Mouse (Mus musculus) c-Kit-positive CD71-positive TER-119-positive erythroid progenitor cells, embryonic 14.5 days (primary cell): ENCODE measurements around the gene Tmem108.

Experiments
- DNase-seq: peaks from one replicate; pipeline ENCODE4 v3.0.0-alpha.2; 2013; ENCODE audit warnings: low spot score

Tmem108 gene

DNA sequence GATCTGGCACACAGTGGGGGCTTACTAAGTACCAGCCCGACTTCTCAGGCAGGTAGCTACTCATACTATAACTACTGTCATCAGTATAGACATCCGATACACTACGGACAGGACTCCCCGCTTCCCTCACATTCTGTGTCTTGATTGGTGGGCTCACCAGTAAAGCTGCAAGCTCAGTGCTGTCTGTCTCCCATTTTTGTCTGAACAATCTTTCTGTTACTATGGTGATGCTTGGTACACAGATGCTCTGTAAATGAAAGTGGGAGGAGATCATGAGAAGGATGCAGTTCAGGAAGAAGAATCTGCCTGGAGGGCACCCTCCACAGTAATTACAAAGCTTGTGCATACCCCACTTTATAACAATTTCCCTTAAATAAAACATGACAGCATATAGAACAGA lies 176.8 kb downstream of the Tmem108 start:
- no peak for DNase-seq

DNA sequence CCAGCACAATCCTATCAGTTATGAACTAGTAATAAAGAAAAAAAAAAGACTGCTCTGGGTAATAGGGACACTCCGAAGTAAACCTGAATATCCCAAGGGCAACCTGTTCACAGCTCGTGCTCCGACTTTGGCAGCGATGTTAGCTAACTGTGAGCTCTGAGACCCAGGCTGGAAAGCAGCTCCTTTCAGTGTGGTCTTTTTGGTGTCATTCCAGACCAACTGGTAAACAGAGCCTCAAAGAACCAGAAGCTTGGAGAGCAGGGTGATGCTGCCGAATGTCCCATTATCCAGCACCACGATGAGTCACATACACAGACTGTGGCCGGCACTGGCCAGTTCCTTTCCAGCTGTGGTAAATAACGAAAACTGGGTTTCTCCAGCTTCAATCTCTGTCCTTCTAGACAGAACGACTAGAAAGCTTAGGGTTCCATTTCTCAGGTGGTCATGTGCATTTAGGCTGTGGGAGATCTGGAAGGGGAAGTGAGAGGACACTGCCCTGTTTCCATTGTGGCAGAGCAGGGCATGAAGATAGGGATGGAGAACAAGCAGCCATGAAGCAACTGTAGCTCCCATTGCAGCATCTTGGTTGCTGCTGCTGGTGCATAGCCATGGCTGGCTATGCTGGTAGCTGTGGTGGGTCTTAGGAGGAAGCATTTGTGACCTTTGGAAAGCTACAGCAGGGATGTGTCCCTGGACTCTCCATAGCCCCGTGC lies 179.2 kb downstream of the Tmem108 start:
- no peak for DNase-seq

DNA sequence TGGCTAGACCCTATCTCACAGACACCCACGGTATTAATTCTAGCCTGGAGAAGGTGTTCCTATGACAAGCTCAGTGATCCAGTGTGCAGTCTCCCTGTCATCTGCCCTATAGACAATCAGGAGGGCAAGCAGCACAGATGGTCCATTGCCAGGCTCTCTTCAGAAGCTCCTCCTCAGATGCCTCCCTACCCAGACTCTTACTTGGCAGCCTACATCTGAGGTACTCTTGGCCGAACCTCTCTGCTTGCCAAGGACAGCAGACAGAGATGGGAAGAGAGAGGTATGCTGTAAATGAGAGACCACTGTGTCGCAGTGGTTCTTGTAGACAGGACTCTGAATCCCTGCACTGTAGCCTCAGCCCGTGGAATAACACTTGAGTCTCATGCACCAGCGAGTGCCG lies 181.0 kb downstream of the Tmem108 start:
- no peak for DNase-seq

DNA sequence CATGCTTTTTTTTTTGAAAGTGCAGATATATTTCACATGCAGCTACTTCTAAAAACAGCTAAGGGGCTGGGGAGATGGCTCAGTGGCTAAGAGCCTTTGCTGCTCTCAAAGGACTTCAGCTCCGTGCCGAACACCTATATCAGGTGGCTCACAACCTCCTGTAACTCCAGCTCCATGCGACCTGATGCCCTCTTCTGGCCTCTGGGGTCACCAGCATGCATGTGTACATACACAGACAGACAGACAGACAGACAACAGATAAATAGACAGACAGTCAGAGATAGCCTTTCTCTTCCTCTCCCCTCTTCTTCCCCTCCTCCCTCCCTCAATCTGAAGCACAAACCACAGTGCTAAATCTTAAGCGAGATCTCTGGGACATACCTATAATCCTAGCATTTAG lies 181.5 kb downstream of the Tmem108 start:
- no peak for DNase-seq

DNA sequence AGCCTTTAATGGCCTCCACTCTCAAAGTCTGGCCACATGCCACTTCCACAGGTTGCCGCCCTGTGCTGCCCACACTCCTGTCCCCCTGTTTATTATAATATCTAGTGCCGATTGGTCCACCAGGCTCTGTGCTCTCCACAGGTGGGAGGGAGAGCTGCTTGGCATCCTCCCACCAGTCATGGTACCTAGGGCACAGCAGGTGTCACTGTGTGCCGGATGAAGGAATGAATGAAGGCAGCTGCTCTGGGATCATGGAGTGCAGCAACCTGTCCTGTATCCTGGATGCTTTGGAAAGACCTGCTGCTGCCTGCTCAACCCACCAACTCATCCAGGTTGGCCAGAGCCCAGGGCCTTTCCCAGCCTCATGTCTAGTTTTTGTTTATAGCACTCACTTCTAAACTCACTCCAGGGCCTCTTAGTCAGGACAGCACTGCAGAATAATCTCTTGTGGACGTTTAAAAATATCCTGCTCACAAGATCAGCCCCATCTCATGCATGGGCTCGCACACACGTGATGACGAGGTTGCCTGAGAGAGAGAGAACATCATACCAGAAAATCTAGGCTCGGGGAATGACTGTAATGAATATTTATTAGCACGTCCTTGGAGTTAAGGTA lies 182.1 kb downstream of the Tmem108 start:
- DNase-seq = no peak

DNA sequence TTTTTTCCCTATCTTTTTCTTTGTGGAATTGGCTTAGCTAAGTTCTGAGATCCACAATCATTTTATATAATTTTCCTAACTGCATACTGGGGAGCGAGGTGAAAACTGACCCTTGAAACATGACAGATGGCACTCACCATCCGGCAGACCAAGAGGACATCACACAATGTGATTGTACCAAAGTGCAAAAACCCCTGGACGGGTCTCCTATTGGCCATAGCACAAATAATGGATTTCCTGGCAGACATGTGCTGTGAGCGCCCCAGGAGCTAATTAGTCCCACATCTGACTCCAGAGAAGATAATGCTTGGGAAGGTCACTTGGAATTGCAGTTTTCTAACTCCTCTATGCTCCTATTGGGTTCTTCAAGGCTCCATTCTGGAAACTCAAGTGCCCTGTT lies 183.9 kb downstream of the Tmem108 start:
- DNase-seq = no peak

DNA sequence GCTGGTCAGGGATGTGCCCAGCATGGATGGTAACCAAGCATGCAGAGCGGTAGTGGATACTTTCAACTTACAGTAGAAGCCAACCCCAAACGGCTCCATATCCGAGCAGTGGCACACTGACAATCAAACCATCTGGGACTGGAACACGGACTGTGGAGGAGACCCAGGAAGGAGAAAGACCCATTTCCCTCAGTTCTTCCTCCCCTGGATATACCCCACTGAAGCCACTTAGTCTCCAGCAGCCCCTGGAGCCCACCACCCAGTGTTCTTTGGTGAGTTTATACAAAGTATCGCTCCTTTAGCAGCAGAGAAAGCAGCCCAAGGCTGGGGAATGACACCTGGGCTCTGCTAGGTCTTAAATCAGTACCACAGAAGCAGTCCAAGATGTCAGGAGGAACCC lies 184.5 kb downstream of the Tmem108 start:
- DNase-seq = no peak

DNA sequence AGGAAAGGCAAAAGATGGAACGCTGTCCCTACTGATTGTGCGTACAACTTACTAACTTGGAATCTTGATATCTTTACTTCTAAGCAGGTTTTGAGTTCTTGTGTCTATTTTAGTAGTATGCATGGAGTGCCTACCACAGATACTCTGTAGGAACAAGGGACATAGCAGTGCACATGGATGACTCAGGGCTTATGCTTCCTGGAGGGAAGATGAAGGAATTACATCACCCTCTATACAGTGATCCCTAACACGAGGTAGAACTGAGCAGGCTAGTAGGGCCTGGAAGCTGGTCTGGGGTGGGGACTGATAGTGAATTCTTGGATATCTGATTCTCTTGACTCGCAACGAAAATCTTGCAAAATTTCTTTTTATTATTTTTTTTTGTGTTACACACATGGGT lies 185.7 kb downstream of the Tmem108 start:
- no peak for DNase-seq

DNA sequence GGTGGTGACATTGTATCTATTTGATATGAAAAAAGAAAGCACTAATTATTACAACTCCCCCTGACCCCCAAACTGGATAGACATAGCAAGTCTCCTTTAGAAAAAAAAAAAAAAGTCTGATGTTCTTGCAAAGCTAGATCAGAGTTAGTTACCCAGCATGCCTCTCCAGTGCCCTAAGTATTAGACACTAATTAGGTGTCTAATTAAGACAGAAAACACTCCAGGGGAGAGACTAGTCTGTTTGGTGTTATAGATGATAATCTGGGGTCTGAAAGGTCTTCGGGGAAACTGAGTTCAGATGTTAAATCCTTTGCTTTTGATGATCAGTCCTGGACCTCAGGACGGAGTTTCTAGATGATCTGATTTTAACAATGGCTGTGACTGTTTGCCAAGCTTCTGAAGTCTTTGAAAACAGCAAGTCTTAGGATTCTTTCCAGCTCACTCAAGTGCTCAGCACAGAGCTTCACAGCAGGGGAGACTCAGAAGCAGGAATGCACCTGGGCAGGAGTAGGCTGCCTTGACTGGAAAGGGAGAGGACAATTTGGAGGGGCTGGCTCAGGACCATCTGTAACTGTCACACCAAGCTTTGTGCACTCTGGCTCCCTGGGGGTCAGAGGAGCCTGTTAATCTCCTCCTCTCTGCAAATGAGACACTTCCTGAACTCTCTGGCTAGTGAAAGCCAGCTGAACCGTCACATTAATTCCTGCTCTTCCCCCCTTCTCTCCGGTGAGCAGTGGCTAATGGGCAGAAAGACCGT lies 187.5 kb downstream of the Tmem108 start:
- no peak for DNase-seq

DNA sequence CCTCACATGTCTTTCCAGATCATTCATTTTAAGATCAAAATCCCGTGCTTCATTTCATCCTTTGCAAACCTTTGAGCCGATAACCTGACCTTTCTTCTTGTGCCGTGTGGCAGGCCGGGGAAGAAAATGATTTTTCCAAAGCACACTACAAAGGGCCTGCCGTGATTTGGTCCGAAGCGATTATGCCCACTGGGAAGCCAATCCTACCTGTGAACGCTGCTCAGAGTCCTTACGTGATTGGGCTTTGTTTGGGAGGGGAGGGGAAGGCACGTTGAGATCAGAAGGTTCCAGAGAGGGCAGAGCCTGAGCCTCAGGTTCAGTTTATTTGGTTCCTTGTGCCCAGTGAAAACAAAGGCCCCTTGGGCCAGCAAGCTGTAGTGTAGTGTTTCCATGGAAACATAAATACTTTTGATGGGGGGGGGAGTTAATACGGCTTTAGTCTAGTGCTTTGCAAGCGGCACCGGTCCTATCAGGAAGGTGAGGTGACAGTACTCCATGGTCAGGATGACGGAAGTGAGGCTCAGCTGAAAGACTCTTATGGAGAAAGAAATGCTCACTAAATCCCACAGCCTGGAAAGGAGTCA lies 191.4 kb downstream of the Tmem108 start:
- DNase-seq = no peak

DNA sequence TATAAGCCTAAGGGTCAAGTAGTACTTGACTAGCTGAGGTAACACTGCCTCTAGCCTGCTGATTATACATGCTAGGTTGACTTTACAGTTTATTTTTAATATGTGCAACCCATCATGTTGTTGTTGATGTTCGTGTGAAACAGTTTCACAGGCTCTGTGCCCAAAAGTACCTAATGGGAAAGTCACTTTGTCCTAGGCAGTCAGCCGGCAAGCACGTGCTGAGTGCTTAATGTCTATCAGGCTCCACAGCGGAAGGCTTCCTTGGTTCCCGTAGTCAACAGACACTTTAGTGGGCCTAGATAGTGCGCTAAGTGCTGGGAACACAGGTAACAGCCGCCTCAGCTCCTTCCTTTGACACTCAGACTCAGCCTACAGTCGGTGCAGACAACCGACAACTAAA lies 192.7 kb downstream of the Tmem108 start:
- DNase-seq = no peak

DNA sequence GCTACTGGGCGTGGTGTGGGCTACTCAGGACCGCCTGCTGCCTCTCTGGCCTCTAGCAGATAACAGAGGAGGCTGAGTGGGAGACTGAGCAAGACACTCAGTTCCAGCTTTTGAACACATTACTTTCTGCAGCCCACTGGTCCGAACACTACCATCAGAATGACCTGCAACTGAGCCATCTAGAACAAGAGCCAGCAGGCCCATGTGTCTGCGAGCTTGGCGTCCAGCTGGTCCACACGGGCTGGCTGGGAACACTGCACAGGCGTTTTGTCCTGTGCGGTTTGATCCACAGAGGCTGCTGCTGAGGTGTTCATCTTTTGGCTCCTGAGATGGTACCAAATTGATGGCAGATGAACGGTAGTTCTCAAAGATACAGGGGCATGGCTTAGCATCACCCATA lies 196.5 kb downstream of the Tmem108 start:
- DNase-seq = no peak

DNA sequence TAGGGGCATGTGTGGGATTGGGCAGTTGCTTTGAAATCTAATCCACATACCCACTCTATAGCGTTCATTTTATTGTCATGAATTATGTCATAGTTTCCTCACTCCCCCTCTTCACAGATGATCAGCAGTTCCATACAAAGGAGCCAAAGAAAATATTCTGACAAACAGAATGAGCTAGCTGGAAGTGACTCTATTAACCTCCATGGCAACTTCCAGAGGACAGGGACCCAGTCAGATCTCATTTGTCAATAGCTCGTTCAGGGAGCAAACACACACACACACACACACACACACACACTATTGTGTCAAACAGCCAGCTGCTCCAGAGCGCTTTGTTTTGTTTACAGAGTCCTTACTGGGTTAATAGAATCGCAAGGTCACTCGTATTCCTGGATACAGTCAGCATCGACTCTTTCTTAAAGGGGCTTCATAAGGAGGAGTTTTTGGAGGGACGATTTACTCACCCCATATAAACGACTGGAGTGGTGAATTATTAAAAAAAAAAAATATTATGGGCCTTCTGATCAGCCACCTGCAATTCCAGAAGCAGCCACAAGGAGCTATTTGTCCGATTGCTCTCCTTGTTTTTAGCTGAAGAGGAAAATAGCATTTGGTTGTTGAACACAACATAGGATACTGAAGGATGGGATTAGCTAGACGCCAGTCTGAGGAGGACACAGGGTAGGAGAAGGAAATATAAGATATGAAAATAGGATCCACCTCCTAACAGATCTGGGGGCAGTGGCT lies 197.6 kb downstream of the Tmem108 start:
- no peak for DNase-seq

DNA sequence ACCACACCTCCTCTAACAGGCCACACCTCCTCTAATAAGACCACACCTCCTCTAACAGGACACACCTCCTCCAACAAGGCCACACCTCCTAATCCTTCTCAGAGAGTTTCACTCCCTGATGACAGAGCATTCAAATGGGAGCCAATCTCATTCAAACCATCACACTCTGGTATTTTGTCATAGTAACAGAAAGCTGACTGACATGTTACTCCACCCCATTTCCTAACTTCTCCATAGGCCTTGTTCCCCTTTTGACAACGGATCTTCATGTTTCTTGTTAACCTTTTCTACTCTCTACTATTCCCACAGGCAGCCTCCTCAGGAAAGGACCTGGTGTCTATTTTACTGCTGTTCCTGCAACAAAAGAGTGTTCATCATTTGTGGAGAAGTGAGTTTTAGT lies 199.6 kb downstream of the Tmem108 start:
- DNase-seq = no peak

DNA sequence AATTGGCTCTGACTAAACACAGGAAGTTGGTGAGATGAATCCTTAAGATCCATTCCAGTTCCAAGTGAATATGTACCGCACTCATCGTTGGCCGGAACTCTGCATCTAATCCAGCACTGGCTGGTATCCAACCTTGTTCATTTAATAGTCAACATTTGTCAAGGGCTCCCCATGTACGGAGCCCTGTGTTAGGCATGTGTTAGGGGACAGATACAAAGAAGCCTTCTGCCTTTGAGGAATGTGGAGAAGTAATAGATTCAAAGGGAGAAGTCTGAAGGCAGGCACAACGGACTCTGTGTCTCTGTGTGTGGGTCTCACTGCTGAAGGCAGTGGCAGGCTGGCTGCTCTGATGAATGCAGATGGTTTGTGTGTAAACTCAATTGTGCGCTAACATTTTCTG lies 202.9 kb downstream of the Tmem108 start:
- DNase-seq = no peak

DNA sequence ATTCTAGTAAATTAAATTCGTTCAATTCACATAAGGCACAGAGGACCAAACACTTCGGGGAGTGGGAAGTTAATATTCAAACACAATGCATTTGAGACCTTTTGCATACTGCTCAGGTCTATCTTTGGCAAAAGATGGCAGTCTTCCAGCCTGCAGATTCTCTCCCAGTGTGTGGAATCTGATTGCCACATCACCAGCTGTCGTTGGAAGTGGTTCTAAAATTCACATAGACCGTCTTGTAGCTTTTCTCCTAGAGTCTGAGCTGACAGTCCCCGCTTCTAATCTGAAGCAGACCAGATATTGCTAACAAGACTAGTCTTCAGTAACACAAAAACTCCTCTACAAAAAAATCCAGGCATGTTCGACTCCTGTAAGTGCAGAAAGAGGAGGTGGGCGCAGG lies 203.4 kb downstream of the Tmem108 start:
- DNase-seq = no peak

DNA sequence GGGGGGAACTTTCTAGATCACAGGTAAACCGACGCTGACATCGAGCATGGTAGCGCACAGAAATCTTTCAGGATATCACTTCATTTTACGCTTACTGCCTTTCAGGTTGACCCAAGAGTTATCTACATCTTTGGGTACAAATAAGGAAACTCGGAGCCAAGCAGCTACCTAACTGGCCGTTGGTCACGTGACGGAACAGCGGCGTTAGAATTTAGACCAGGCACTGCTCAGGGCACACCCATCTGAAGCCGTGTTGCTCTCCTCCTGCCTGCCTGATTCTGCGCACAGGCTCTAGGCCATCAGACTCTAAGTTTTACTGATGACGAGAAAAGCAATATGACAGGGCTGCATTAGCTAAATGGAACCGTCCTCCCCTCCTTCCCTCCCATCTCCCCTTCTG lies 204.6 kb downstream of the Tmem108 start:
- no peak for DNase-seq

DNA sequence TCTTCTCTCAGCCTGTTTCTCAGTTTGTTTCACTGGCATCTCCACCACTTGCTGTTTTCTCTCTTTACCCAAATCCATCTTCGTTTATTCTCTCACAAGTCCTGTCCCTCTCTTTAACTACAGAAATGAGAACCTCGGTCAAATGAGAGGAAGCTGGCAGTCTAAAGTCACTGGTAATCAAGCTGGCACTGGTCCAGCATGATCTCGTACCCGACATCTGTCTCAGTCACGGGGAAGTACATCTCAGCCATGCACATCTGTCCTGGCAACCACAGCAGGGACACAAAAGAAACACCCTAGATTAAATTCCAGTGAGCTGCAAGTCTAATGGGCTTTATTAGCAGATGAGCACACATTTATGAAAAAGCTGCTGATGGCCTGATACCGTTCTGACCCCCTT lies 206.3 kb downstream of the Tmem108 start:
- no peak for DNase-seq

DNA sequence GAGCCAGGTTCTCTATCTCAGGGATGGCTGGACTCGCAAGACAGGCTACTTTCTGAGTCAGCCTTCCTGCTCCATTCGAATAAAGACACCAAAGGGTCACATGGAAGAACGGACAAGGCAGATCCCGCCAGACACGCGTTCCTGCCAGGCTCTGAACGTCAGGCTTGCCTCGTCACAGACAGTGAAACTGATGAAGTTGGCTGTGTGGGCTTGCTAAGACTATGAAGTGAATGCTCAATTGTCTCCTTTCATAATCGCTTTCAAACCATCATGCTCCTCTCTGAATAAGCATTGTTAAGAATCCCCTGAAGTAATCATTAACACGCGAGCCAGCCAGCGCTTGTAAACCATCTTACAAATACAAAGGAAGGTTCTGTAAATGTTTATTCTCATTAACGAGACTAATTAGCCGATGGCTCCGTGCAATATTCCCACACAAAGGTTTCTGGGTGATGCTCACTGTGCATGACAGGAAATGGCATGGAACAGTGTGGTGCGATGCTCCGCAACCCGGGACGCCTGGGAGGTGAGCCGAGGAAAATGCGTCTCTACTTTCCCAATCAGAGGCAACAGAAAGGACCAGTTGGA lies 210.9 kb downstream of the Tmem108 start:
- no peak for DNase-seq

DNA sequence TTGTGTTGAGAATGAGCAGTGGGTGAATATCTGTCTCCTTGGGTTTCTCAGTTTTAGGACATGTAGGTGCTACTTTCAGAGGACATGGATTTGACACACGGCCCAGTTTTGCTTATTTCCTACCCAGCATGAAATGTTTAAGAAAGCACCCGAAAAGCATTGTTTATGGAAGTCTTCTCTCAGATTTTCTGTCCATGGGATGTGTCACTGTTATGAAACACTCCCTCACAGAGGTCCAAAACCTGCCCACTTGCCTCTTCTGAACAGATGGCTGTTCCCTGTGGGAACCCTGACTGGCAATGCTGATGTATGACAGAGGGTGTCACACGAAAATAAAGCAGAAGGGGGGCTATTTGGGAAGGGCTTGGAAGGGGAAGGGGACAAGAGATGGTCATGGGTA lies 212.5 kb downstream of the Tmem108 start:
- no peak for DNase-seq

DNA sequence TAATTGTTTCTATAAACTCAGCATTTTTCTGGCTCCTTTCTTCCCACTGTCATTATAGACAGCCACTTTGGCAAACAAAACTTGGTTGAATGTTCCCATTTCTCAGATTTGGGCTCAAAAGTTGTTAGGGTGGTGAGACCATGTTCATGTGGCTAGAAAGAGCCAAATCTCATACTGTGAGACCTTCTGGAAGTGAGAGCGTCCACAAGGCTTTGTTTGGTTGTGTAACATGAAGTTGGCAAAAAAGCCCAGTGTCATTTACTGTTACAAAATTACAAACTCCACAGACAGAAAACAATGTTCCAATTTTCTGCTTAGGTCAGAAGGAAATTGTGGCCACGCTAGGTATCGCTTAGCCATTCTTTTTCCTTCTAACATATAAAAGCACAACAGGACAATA lies 213.0 kb downstream of the Tmem108 start:
- DNase-seq = no peak
